Comparison of ENCODE assay signal across 37 mouse cellular contexts in genomic region chr7:140031771-140032170, GRCm38 (mm10). TPM values are rescaled to one million over a fixed set of nuclear protein-coding genes. Genes with fewer than 3 reads are reported as not detected.
"Had no signal": no experiment of that assay in that cellular context is flagged by ENCODE, and none has a peak within 500 bp of the region (broad histone marks: within the 10 kb centered on the region; RNA-seq: fewer than 3 reads in every experiment).

No protein-coding gene starts in this region.

- H3K27ac ChIP-seq: embryonic facial prominence, embryonic 10.5 days; embryonic facial prominence, embryonic 12.5 days; embryonic facial prominence, embryonic 13.5 days; embryonic facial prominence, embryonic 15.5 days; forebrain, embryonic 10.5 days; forebrain, embryonic 12.5 days; forebrain, embryonic 13.5 days; forebrain, embryonic 15.5 days; gastrocnemius, adult 2 months; heart, adult 2 months had no signal

- ATAC-seq: forebrain, embryonic 13.5 days; forebrain, embryonic 14.5 days; forebrain, embryonic 15.5 days; forebrain, embryonic 16.5 days; forebrain, postnatal 0 days had no signal

- H3K4me3 ChIP-seq: embryonic facial prominence, embryonic 10.5 days; embryonic facial prominence, embryonic 12.5 days; embryonic facial prominence, embryonic 13.5 days; embryonic facial prominence, embryonic 15.5 days; erythroblast, embryonic 14.5 days; forebrain, embryonic 10.5 days; forebrain, embryonic 12.5 days; forebrain, embryonic 13.5 days; forebrain, embryonic 15.5 days; gastrocnemius, adult 2 months; heart, adult 2 months had no signal

- DNase-seq: cerebellum, adult 18-20 months; cerebellum, adult 2 months; cerebellum, adult 8-10 months; cerebellum, adult 9-10 months; cerebellum, adult 9-11 months; cerebellum, postnatal 10 days; cerebellum, postnatal 14 days; cerebellum, postnatal 25 days; cerebellum, postnatal 36 days; embryo, embryonic 11 days; forebrain, postnatal 0 days; gastrocnemius, adult 2 months; gastrocnemius, postnatal 10 days; gastrocnemius, postnatal 14 days; gastrocnemius, postnatal 25 days; gastrocnemius, postnatal 36 days; heart, adult 18-20 months; heart, adult 2 months had no signal

- H3K27me3 ChIP-seq: embryonic facial prominence, embryonic 12.5 days; embryonic facial prominence, embryonic 13.5 days; embryonic facial prominence, embryonic 15.5 days; forebrain, embryonic 12.5 days; forebrain, embryonic 13.5 days; forebrain, embryonic 15.5 days had no signal

- H3K4me2 ChIP-seq: embryonic facial prominence, embryonic 12.5 days; embryonic facial prominence, embryonic 13.5 days; embryonic facial prominence, embryonic 15.5 days; forebrain, embryonic 12.5 days; forebrain, embryonic 13.5 days; forebrain, embryonic 15.5 days had no signal

- H3K9ac ChIP-seq: embryonic facial prominence, embryonic 12.5 days; embryonic facial prominence, embryonic 13.5 days; embryonic facial prominence, embryonic 15.5 days; forebrain, embryonic 12.5 days; forebrain, embryonic 13.5 days; forebrain, embryonic 15.5 days; forebrain, postnatal 0 days had no signal

- H3K9me3 ChIP-seq: embryonic facial prominence, embryonic 10.5 days; embryonic facial prominence, embryonic 12.5 days; embryonic facial prominence, embryonic 13.5 days; embryonic facial prominence, embryonic 15.5 days; forebrain, embryonic 12.5 days; forebrain, embryonic 13.5 days; forebrain, embryonic 15.5 days had no signal

RNA-seq across cellular contexts. Expression of gene Msx3, which starts 17.1 kb away (rescaled TPM):
- total RNA-seq: common myeloid progenitor, adult 5-6 weeks; gastrocnemius, adult 18-20 months; gastrocnemius, adult 2 months; gastrocnemius, adult 8-10 months; gastrocnemius, postnatal 10 days; gastrocnemius, postnatal 14 days; gastrocnemius, postnatal 25 days; gastrocnemius, postnatal 36 days; gastrocnemius, postnatal 4 days; granulocyte monocyte progenitor cell, adult 5-6 weeks; heart, adult 18-20 months; heart, adult 2 months; heart, adult 8-10 months had no signal
- polyA plus RNA-seq: cerebellum, adult 2 months; embryonic facial prominence, embryonic 14.5 days; embryonic facial prominence, embryonic 15.5 days; erythroblast, embryonic 14.5 days; gonadal fat pad, adult 2 months; heart, adult 2 months had no signal

RNA-seq across cellular contexts. Expression of gene Caly, which starts 50.6 kb away (rescaled TPM):
- total RNA-seq: common myeloid progenitor, adult 5-6 weeks; gastrocnemius, postnatal 25 days; gastrocnemius, postnatal 4 days; heart, adult 18-20 months had no signal
